In the genomic region with DNA sequence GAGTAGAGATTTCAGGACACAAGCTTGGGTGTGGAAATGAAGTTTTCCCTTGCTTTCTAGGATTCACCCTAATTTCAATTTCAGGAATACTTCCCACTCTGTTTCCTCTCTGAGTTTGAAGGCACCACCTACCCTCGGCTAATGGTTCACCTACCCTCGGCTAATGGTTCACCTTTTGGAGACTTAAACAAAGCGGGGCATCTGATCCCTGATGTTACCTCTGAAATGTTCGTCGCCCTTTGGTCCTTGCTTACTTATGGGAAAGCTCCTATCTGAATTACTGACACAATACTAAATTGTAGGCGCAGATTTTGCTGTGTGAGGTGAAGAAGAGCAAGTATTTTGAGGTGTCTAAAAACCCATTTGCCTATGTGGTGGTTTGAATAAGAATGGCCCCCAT, we compare ENCODE assay signal across 24 mouse cellular contexts. TPM values are rescaled to one million over a fixed set of nuclear protein-coding genes. Genes with fewer than 3 reads are reported as not detected.
"Had no signal": no experiment of that assay in that cellular context is flagged by ENCODE, and none has a peak within 500 bp of the region (broad histone marks: within the 10 kb centered on the region; RNA-seq: fewer than 3 reads in every experiment).

No protein-coding gene starts in this region.

- H3K9ac ChIP-seq: forebrain, embryonic 15.5 days; forebrain, postnatal 0 days; heart, embryonic 13.5 days; heart, embryonic 15.5 days; hindbrain, embryonic 13.5 days; hindbrain, embryonic 15.5 days; limb, embryonic 13.5 days; limb, embryonic 15.5 days; liver, embryonic 12.5 days; liver, embryonic 14.5 days had no signal

- H3K4me1 ChIP-seq: heart, embryonic 13.5 days; heart, embryonic 15.5 days; hindbrain, embryonic 13.5 days; hindbrain, embryonic 15.5 days; limb, embryonic 13.5 days; limb, embryonic 15.5 days; liver, embryonic 12.5 days had no signal

- H3K4me3 ChIP-seq: forebrain, embryonic 15.5 days; heart, embryonic 13.5 days; heart, embryonic 15.5 days; hindbrain, embryonic 13.5 days; hindbrain, embryonic 15.5 days; layer of hippocampus, adult 2 months; left cerebral cortex, adult 2 months; limb, embryonic 13.5 days; limb, embryonic 15.5 days; liver, embryonic 12.5 days had no signal

- ATAC-seq: forebrain, embryonic 15.5 days; forebrain, postnatal 0 days; hindbrain, postnatal 0 days; intestine, embryonic 16.5 days; liver, embryonic 12.5 days had no signal

- H3K4me2 ChIP-seq: forebrain, embryonic 15.5 days; heart, embryonic 11.5 days; heart, embryonic 13.5 days; heart, embryonic 15.5 days; hindbrain, embryonic 13.5 days; hindbrain, embryonic 15.5 days; limb, embryonic 13.5 days; limb, embryonic 15.5 days; liver, embryonic 12.5 days had no signal

- DNase-seq: forebrain, postnatal 0 days; gastrocnemius, postnatal 14 days; gastrocnemius, postnatal 36 days; heart, adult 18-20 months; heart, postnatal 14 days; heart, postnatal 36 days; lung, adult 18-20 months had no signal

- H3K27ac ChIP-seq: forebrain, embryonic 15.5 days; heart, embryonic 13.5 days; heart, embryonic 15.5 days; hindbrain, embryonic 13.5 days; hindbrain, embryonic 15.5 days; hindbrain, postnatal 0 days; kidney, postnatal 0 days; layer of hippocampus, adult 2 months; left cerebral cortex, adult 2 months; limb, embryonic 13.5 days; limb, embryonic 15.5 days; liver, embryonic 12.5 days; liver, embryonic 14.5 days had no signal

- H3K9me3 ChIP-seq: forebrain, embryonic 15.5 days; heart, embryonic 15.5 days; hindbrain, embryonic 15.5 days; limb, embryonic 15.5 days; liver, embryonic 12.5 days had no signal

- H3K36me3 ChIP-seq: forebrain, embryonic 15.5 days; heart, embryonic 13.5 days; heart, embryonic 15.5 days; hindbrain, embryonic 13.5 days; hindbrain, embryonic 15.5 days; limb, embryonic 13.5 days; limb, embryonic 15.5 days; liver, embryonic 12.5 days had no signal

- H3K27me3 ChIP-seq: forebrain, embryonic 15.5 days; heart, embryonic 13.5 days; heart, embryonic 15.5 days; hindbrain, embryonic 13.5 days; hindbrain, embryonic 15.5 days; limb, embryonic 13.5 days; limb, embryonic 15.5 days; liver, embryonic 12.5 days had no signal

RNA-seq across cellular contexts. Expression of a gene that starts 22.4 kb away (rescaled TPM):
- polyA plus RNA-seq: liver, adult 2 months; liver, embryonic 14.5 days; liver, embryonic 16.5 days had no signal
